Mouse (Mus musculus): ENCODE measurements around the gene Vamp8. TPM values are rescaled to one million over a fixed set of nuclear protein-coding genes. Genes with fewer than 3 reads are reported as not detected.

Gene Vamp8
- polyA plus RNA-seq, 1 experiment from 2014 or later = 14.5 TPM

- Histone ChIP-seq H3K9me3 (no peaks in the 10 kb centered on the region), H3K27me3 (no peaks in the 10 kb centered on the region), H3K27ac (replicated peaks) (peak overlapping the region; percentile 45), H3K4me1 (peaks cover 43% of the 10 kb centered on the region), H3K4me2 (replicated peaks) (no peak overlapping the region), H3K4me3 (no peak overlapping the region), H3K9ac (replicated peaks) (no peak overlapping the region), H3K36me3 (peaks cover 7% of the 10 kb centered on the region; the same call in 1 of the 2 replicates)
- ATAC-seq (replicated peaks) = no peak
- WGBS = 75% methylated on average over 5 of the region's 5 CpGs
These were observed 33.1 kb downstream of the Vamp8 start for GRCm38 (mm10) chr6:72357164-72358079.

GRCm38 (mm10) chr6:72356001-72356532, 34.4 kb downstream of the Vamp8 start:
- H3K27ac ChIP-seq (replicated peaks) = no peak overlapping the region

GRCm38 (mm10) chr6:72355066-72355911, 35.2 kb downstream of the Vamp8 start, which contains the start of gene Tmem150a:
Gene Tmem150a, plus strand, starts transcription at chr6:72355447.
- H3K4me2 ChIP-seq (replicated peaks) = peak within 1 kb of the TSS; percentile 97

More at GRCm38 (mm10) chr6:72356001-72356532, 34.4 kb downstream of the Vamp8 start:
- WGBS = 48% methylated on average over 6 of the region's 8 CpGs
- Histone ChIP-seq H3K4me2 (replicated peaks) (peak overlapping the region; percentile 97), H3K4me3 (peak overlapping the region; percentile 66), H3K27me3 (no peaks in the 10 kb centered on the region), H3K4me1 (peaks cover 37% of the 10 kb centered on the region), H3K9me3 (no peaks in the 10 kb centered on the region), H3K36me3 (peaks cover 8% of the 10 kb centered on the region), H3K9ac (replicated peaks) (peak overlapping the region; percentile 76)
- ATAC-seq (replicated peaks) = no peak; the same call in 1 of the 2 replicates

GRCm38 (mm10) chr6:72354025-72354424, 36.5 kb downstream of the Vamp8 start:
- 69% methylated on average over 1 of the region's 1 CpGs for WGBS

More at GRCm38 (mm10) chr6:72355066-72355911, 35.2 kb downstream of the Vamp8 start, which contains the start of gene Tmem150a:
- WGBS = under 1% methylated on average over 71 of the region's 71 CpGs
- Histone ChIP-seq H3K4me3 (peak within 1 kb of the TSS; percentile 66), H3K27ac (replicated peaks) (peak within 1 kb of the TSS; percentile 35), H3K36me3 (peaks cover 13% of the 10 kb centered on the region), H3K9ac (replicated peaks) (peak within 1 kb of the TSS; percentile 76), H3K4me1 (peaks cover 30% of the 10 kb centered on the region), H3K27me3 (no peaks in the 10 kb centered on the region), H3K9me3 (no peaks in the 10 kb centered on the region)
- peak; percentile 85 for ATAC-seq (replicated peaks)

GRCm38 (mm10) chr6:72352636-72353405, 37.7 kb downstream of the Vamp8 start:
- H3K9ac ChIP-seq (replicated peaks) = no peak overlapping the region
- H3K4me1 ChIP-seq = peaks cover 47% of the 10 kb centered on the region
- no peak overlapping the region for H3K4me2 ChIP-seq (replicated peaks)
- H3K27me3 ChIP-seq = no peaks in the 10 kb centered on the region
- 71% methylated on average over 5 of the region's 5 CpGs for WGBS
- H3K4me3 ChIP-seq = no peak overlapping the region
- H3K36me3 ChIP-seq = peaks cover 27% of the 10 kb centered on the region
- H3K27ac ChIP-seq (replicated peaks) = no peak overlapping the region
- no peak for ATAC-seq (replicated peaks)
- no peaks in the 10 kb centered on the region for H3K9me3 ChIP-seq

More at GRCm38 (mm10) chr6:72354025-72354424, 36.5 kb downstream of the Vamp8 start:
- Histone ChIP-seq H3K36me3 (peaks cover 22% of the 10 kb centered on the region), H3K9ac (replicated peaks) (no peak overlapping the region), H3K4me3 (no peak overlapping the region), H3K4me1 (peaks cover 35% of the 10 kb centered on the region), H3K27me3 (no peaks in the 10 kb centered on the region), H3K4me2 (replicated peaks) (no peak overlapping the region), H3K27ac (replicated peaks) (no peak overlapping the region), H3K9me3 (no peaks in the 10 kb centered on the region)
- no peak for ATAC-seq (replicated peaks)

GRCm38 (mm10) chr6:72350214-72350613, 40.3 kb downstream of the Vamp8 start:
- peaks cover 43% of the 10 kb centered on the region for H3K4me1 ChIP-seq
- H3K4me3 ChIP-seq = no peak overlapping the region
- H3K27me3 ChIP-seq = no peaks in the 10 kb centered on the region
- WGBS = 92% methylated on average over 2 of the region's 2 CpGs
- H3K27ac ChIP-seq (replicated peaks) = no peak overlapping the region
- H3K36me3 ChIP-seq = peaks cover 27% of the 10 kb centered on the region
- no peak overlapping the region for H3K9ac ChIP-seq (replicated peaks)
- no peak for ATAC-seq (replicated peaks)
- no peak overlapping the region for H3K4me2 ChIP-seq (replicated peaks)
- H3K9me3 ChIP-seq = no peaks in the 10 kb centered on the region

- Histone ChIP-seq H3K9me3 (no peaks in the 10 kb centered on the region), H3K9ac (replicated peaks) (peak overlapping the region; percentile 91; the same call in 1 of the 2 replicates), H3K27ac (replicated peaks) (no peak overlapping the region), H3K36me3 (peaks cover 27% of the 10 kb centered on the region), H3K4me2 (replicated peaks) (peak overlapping the region; percentile 78), H3K4me1 (peaks cover 47% of the 10 kb centered on the region), H3K4me3 (peak overlapping the region; percentile 82), H3K27me3 (no peaks in the 10 kb centered on the region)
- 76% methylated on average over 10 of the region's 10 CpGs for WGBS
- ATAC-seq (replicated peaks) = no peak
These were observed 42.1 kb downstream of the Vamp8 start for GRCm38 (mm10) chr6:72348411-72348810.

- peak; percentile 62 for ATAC-seq (replicated peaks)
- Histone ChIP-seq H3K36me3 (peaks cover 27% of the 10 kb centered on the region), H3K4me1 (peaks cover 47% of the 10 kb centered on the region), H3K27ac (replicated peaks) (peak within 1 kb of the TSS; percentile 84), H3K4me3 (peak within 1 kb of the TSS; percentile 82), H3K27me3 (no peaks in the 10 kb centered on the region), H3K9ac (replicated peaks) (peak within 1 kb of the TSS; percentile 91), H3K9me3 (no peaks in the 10 kb centered on the region), H3K4me2 (replicated peaks) (peak within 1 kb of the TSS; percentile 78)
- WGBS = under 1% methylated on average over 72 of the region's 72 CpGs
These were observed 43.1 kb downstream of the Vamp8 start, which contains the start of gene 0610030E20Rik for GRCm38 (mm10) chr6:72347166-72347941. Gene 0610030E20Rik, plus strand, starts transcription at chr6:72347317.

GRCm38 (mm10) chr6:72346261-72346660, 44.2 kb downstream of the Vamp8 start:
- H3K36me3 ChIP-seq = peaks cover 27% of the 10 kb centered on the region
- no peaks in the 10 kb centered on the region for H3K27me3 ChIP-seq
- ATAC-seq (replicated peaks) = no peak
- 84% methylated on average over 4 of the region's 4 CpGs for WGBS
- no peak overlapping the region for H3K9ac ChIP-seq (replicated peaks)
- peaks cover 45% of the 10 kb centered on the region for H3K4me1 ChIP-seq
- no peak overlapping the region for H3K4me2 ChIP-seq (replicated peaks)
- peak overlapping the region; percentile 82; the same call in 1 of the 2 replicates for H3K4me3 ChIP-seq
- H3K9me3 ChIP-seq = no peaks in the 10 kb centered on the region
- H3K27ac ChIP-seq (replicated peaks) = no peak overlapping the region

- H3K27ac ChIP-seq (replicated peaks) = no peak overlapping the region
- 53% methylated on average over 6 of the region's 6 CpGs for WGBS
- peak overlapping the region; percentile 97 for H3K4me3 ChIP-seq
- no peaks in the 10 kb centered on the region for H3K27me3 ChIP-seq
- H3K4me2 ChIP-seq (replicated peaks) = peak overlapping the region; percentile 88
- no peaks in the 10 kb centered on the region for H3K9me3 ChIP-seq
- ATAC-seq (replicated peaks) = no peak
- H3K4me1 ChIP-seq = peaks cover 45% of the 10 kb centered on the region
- H3K36me3 ChIP-seq = peaks cover 21% of the 10 kb centered on the region
- H3K9ac ChIP-seq (replicated peaks) = peak overlapping the region; percentile 50; the same call in 1 of the 2 replicates
These were observed 44.9 kb downstream of the Vamp8 start for GRCm38 (mm10) chr6:72345633-72346032.
